ENCODE assay signal across 27 mouse cellular contexts in genomic region chr6:85230762-85231161, GRCm38 (mm10). TPM values are rescaled to one million over a fixed set of nuclear protein-coding genes. Genes with fewer than 3 reads are reported as not detected.
"Had no signal": no experiment of that assay in that cellular context is flagged by ENCODE, and none has a peak within 500 bp of the region (broad histone marks: within the 10 kb centered on the region; RNA-seq: fewer than 3 reads in every experiment).

No protein-coding gene starts in this region.

- H3K4me2 ChIP-seq: lung, embryonic 15.5 days; midbrain, embryonic 12.5 days; neural tube, embryonic 13.5 days; neural tube, embryonic 15.5 days had no signal

- H3K27ac ChIP-seq: lung, embryonic 15.5 days; macrophage; midbrain, embryonic 12.5 days; neural tube, embryonic 13.5 days; neural tube, embryonic 15.5 days had no signal

- ATAC-seq: liver, postnatal 0 days; lung, postnatal 0 days; midbrain, embryonic 16.5 days had no signal

- H3K9ac ChIP-seq: liver, postnatal 0 days; lung, embryonic 15.5 days; midbrain, embryonic 12.5 days; neural tube, embryonic 13.5 days; neural tube, embryonic 15.5 days had no signal

- H3K36me3 ChIP-seq: lung, embryonic 15.5 days; midbrain, embryonic 10.5 days; midbrain, embryonic 12.5 days; neural tube, embryonic 13.5 days; neural tube, embryonic 15.5 days had no signal

- H3K27me3 ChIP-seq: lung, embryonic 15.5 days; neural tube, embryonic 15.5 days had no signal

- H3K9me3 ChIP-seq: lung, embryonic 15.5 days; midbrain, embryonic 10.5 days; midbrain, embryonic 12.5 days; neural tube, embryonic 13.5 days; neural tube, embryonic 15.5 days had no signal

- H3K4me3 ChIP-seq: lung, embryonic 15.5 days; midbrain, embryonic 10.5 days; midbrain, embryonic 12.5 days; myocyte; neural tube, embryonic 13.5 days; neural tube, embryonic 15.5 days had no signal

- DNase-seq: liver, postnatal 0 days; lung, adult 2 months; lung, postnatal 14 days; lung, postnatal 36 days; midbrain, embryonic 14.5 days; right cerebral cortex, adult 18-20 months; right cerebral cortex, postnatal 25 days; right cerebral cortex, postnatal 4 days; spleen, adult 18-20 months; thymus, adult 2 months; thymus, postnatal 25 days; thymus, postnatal 4 days had no signal

RNA-seq across cellular contexts. Expression of gene Emx1, which starts 43.5 kb away (rescaled TPM):
- total RNA-seq: megakaryocyte, adult 5-6 weeks; megakaryocyte-erythroid progenitor cell, adult 5-6 weeks had no signal
- polyA plus RNA-seq: liver, postnatal 0 days; lung, adult 2 months; lung, embryonic 15.5 days; lung, postnatal 0 days; macrophage; myocyte; neural tube, embryonic 11.5 days; neural tube, embryonic 13.5 days; neural tube, embryonic 15.5 days; small intestine, adult 2 months; stomach, embryonic 14.5 days; stomach, embryonic 16.5 days had no signal
